Mouse (Mus musculus): Measurements from ENCODE around the gene Spx.
A peak's percentile ranks its signal among the peaks of the same experiment; 100 is the strongest.

Gene Spx

GRCm38 (mm10) chr6:142429072-142429471 is 15.8 kb downstream of the Spx start:
- DNase-seq (ENCODE audit: low read depth, low spot score), result peak; percentile 5

GRCm38 (mm10) chr6:142451381-142451780 is 38.1 kb downstream of the Spx start:
- DNase-seq (ENCODE audit: low read depth, low spot score), result no peak

- no peak for DNase-seq (ENCODE audit: low read depth, low spot score)
Observed at GRCm38 (mm10) chr6:142453311-142453710, 40.1 kb downstream of the Spx start.

- DNase-seq (ENCODE audit: low read depth, low spot score), result peak; percentile 26
Observed at GRCm38 (mm10) chr6:142455314-142455996, 42.2 kb downstream of the Spx start.

GRCm38 (mm10) chr6:142458010-142458409 is 44.8 kb downstream of the Spx start:
- DNase-seq (ENCODE audit: low read depth, low spot score), result peak; percentile 31

- peak; percentile 3 for DNase-seq (ENCODE audit: low read depth, low spot score)
Observed at GRCm38 (mm10) chr6:142459017-142459678, 45.9 kb downstream of the Spx start.

- no peak for DNase-seq (ENCODE audit: low read depth, low spot score)
Observed at GRCm38 (mm10) chr6:142462194-142462593, 49.0 kb downstream of the Spx start.

All from brain, adult 2 months (tissue).